Mouse (Mus musculus) liver, embryonic 14.5 days (tissue): ENCODE measurements around the gene Ankrd60. TPM values are rescaled to one million over a fixed set of nuclear protein-coding genes. Genes with fewer than 3 reads are reported as not detected.

Experiments used
- ATAC-seq: fragments of 200-750 bp; cut with Nextera tagmentation; 2 replicates; pipeline ENCODE4 v1.8.0; 2017; ENCODE audit warnings: moderate number of reproducible peaks, mild to moderate bottlenecking, moderate library complexity; ENCODE audit not compliant: insufficient read depth
- DNase-seq, 3 experiments: peaks; one replicate each; pipeline ENCODE4 v3.0.0-alpha.2; 2012 to 2013; ENCODE audit warnings: low read depth in 3 of 3, low spot score in 3 of 3
- H3K27ac ChIP-seq: fragments of 300-500 bp; sonication (generic); 2 replicates; pipeline ENCODE4 v1.5.1; 2014; ENCODE audit warnings: moderate library complexity, mild to moderate bottlenecking, control low read depth, inconsistent platforms
- H3K27me3 ChIP-seq: fragments of 300-500 bp; sonication (generic); 2 replicates; pipeline ENCODE4 v1.6.1; 2014; ENCODE audit warnings: mild to moderate bottlenecking, low read length, moderate library complexity; ENCODE audit not compliant: control insufficient read depth, insufficient read depth
- H3K36me3 ChIP-seq: fragments of 300-500 bp; sonication (generic); replicated peaks from 2 replicates; pipeline ENCODE4 v1.6.1; 2014; ENCODE audit warnings: low read depth; ENCODE audit not compliant: control insufficient read depth, insufficient read depth
- H3K4me1 ChIP-seq, 2 experiments: fragments of 200-500 bp in 1 of 2; fragments of 300-500 bp in 1 of 2; sonication (generic) in 1 of 2; replicated peaks; 2 replicates each; pipeline ENCODE4 v1.6.1; 2012 to 2014; ENCODE audit warnings: antibody characterized with exemption in 1 of 2, inconsistent platforms in 1 of 2, low read length in 1 of 2; ENCODE audit not compliant: control insufficient read depth in 2 of 2, insufficient read depth in 2 of 2
- H3K4me2 ChIP-seq: fragments of 300-500 bp; sonication (generic); 2 replicates; pipeline ENCODE4 v1.6.1; 2014; ENCODE audit warnings: low read depth, mild to moderate bottlenecking, control low read depth, moderate library complexity
- H3K4me3 ChIP-seq, 2 experiments: fragments of 200-500 bp in 1 of 2; fragments of 300-500 bp in 1 of 2; sonication (generic) in 1 of 2; 2 replicates each; pipeline ENCODE4 v1.5.1; 2012 to 2014; ENCODE audit warnings: low read depth in 2 of 2, low read length in 2 of 2, mild to moderate bottlenecking in 2 of 2, control low read depth in 1 of 2, inconsistent platforms in 1 of 2, moderate library complexity in 1 of 2; ENCODE audit not compliant: insufficient read depth in 1 of 2
- H3K9ac ChIP-seq: fragments of 300-500 bp; sonication (generic); replicated peaks from 2 replicates; pipeline ENCODE4 v1.6.1; 2014; ENCODE audit warnings: mild to moderate bottlenecking, control low read depth, moderate library complexity
- H3K9me3 ChIP-seq: fragments of 300-500 bp; sonication (generic); 2 replicates; pipeline ENCODE4 v1.6.1; 2016; ENCODE audit warnings: low read length, mixed read lengths; ENCODE audit not compliant: control insufficient read depth
- CTCF ChIP-seq: IDR thresholded peaks from 2 replicates; pipeline ENCODE4 v1.5.1; 2016; ENCODE audit warnings: antibody characterized with exemption, low read depth, control low read depth
- EP300 ChIP-seq: IDR thresholded peaks from 2 replicates; pipeline ENCODE4 v1.6.1; 2016; ENCODE audit warnings: antibody characterized with exemption, low read depth
- WGBS: fragments of 180-500 bp; shearing (Covaris S2); extraction: QIAGEN DNeasy Blood & Tissue Kit; methylation state at CpG from one replicate; pipeline ENCODE4 v1.1.7; 2014; ENCODE audit not compliant: insufficient replicate concordance; 5-methylcytosine and 5-hydroxymethylcytosine counted together
- polyA plus RNA-seq, 2 experiments: library from polyadenylated mRNA; depleted of rRNA in 1 of 2; stranded (reverse) in 1 of 2; unstranded in 1 of 2; fragments of >200 nt; fragmentation: Nextera tagmentation in 1 of 2; extraction: Ambion mirVana in 1 of 2; gene quantifications; 2 replicates each; pipeline versions ENCODE4 v1.2.1 to v1.2.3; 2012 to 2014

Gene Ankrd60
- polyA plus RNA-seq, 2 experiments = not detected

DNA sequence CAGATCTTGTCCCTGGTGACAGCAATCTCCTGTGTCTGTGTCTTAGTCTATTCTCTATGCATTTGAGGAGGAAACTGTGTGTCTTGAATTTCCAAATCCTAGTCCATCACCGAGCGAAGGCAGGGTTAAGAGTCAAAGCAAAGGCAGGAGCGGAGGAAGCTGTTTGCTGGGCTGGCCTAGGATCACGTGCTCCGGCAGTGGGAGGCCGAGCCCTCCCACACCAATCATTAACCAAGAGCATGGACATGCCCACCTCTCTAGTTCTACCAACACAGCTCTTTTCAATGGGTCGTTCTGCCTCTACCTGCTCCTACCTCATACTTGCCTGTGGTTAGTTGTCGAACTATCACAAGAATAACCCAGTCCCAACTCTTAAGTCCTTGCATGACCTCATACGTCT lies 42.3 kb downstream of the Ankrd60 start:
- Histone ChIP-seq H3K4me1 (no peaks in the 10 kb centered on the region), H3K27me3 (no peaks in the 10 kb centered on the region), H3K9ac (no peak overlapping the region), H3K36me3 (no peaks in the 10 kb centered on the region), H3K27ac (no peak overlapping the region), H3K9me3 (no peaks in the 10 kb centered on the region), H3K4me2 (no peak overlapping the region), H3K4me3 (no peak overlapping the region)
- ATAC-seq (no peak), DNase-seq (no peak)
- WGBS = 70% methylated on average over 9 of the region's 9 CpGs
- TF ChIP-seq EP300 (no peak), CTCF (no peak)

DNA sequence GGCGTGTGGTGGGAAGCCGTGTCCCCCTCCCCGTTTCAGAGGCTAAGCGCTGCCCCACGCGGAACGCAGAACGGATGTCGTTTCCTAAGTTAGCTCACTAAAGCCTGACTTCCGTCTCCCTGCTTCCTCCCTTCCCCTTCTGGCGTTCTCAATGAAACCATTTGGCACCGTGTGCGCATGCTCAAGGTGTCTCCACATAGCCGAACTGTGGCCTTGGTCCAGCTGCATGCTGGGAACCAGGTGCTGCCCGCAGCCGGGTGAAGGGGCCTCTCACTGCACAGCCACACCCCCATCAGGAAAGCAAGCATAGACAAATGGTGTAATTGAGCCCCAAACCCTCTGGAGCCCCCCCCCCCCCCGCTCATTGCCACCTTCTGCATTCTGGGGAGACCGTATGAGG lies 42.8 kb downstream of the Ankrd60 start:
- no peak for DNase-seq
- H3K4me3 ChIP-seq = no peak overlapping the region
- H3K27me3 ChIP-seq = no peaks in the 10 kb centered on the region
- no peaks in the 10 kb centered on the region for H3K9me3 ChIP-seq
- no peak overlapping the region for H3K4me2 ChIP-seq
- WGBS = 72% methylated on average over 18 of the region's 18 CpGs
- no peak for TF ChIP-seq EP300
- no peak for TF ChIP-seq CTCF
- H3K27ac ChIP-seq = no peak overlapping the region
- no peaks in the 10 kb centered on the region for H3K4me1 ChIP-seq
- no peak for ATAC-seq
- H3K9ac ChIP-seq = no peak overlapping the region
- no peaks in the 10 kb centered on the region for H3K36me3 ChIP-seq

GRCm38 (mm10) chr2:173534581-173534980 lies 43.6 kb downstream of the Ankrd60 start:
- no peak overlapping the region for H3K27ac ChIP-seq
- ATAC-seq (no peak), DNase-seq (no peak)
- H3K27me3 ChIP-seq = no peaks in the 10 kb centered on the region
- no peak overlapping the region for H3K9ac ChIP-seq
- H3K9me3 ChIP-seq = no peaks in the 10 kb centered on the region
- no peaks in the 10 kb centered on the region for H3K36me3 ChIP-seq
- no peak overlapping the region for H3K4me3 ChIP-seq
- H3K4me2 ChIP-seq = no peak overlapping the region
- WGBS = 29% methylated on average over 7 of the region's 7 CpGs
- no peaks in the 10 kb centered on the region for H3K4me1 ChIP-seq
- no peak for TF ChIP-seq CTCF
- TF ChIP-seq EP300 = no peak

GRCm38 (mm10) chr2:173532711-173533462 lies 45.3 kb downstream of the Ankrd60 start:
- no peak overlapping the region for H3K27ac ChIP-seq
- H3K27me3 ChIP-seq = no peaks in the 10 kb centered on the region
- H3K9me3 ChIP-seq = no peaks in the 10 kb centered on the region
- no peak for DNase-seq
- no peak overlapping the region for H3K4me2 ChIP-seq
- TF ChIP-seq CTCF = no peak
- TF ChIP-seq EP300 = no peak
- WGBS = 57% methylated on average over 15 of the region's 15 CpGs
- H3K4me1 ChIP-seq = no peaks in the 10 kb centered on the region
- no peak overlapping the region for H3K4me3 ChIP-seq
- H3K36me3 ChIP-seq = no peaks in the 10 kb centered on the region
- ATAC-seq = no peak
- no peak overlapping the region for H3K9ac ChIP-seq

DNA sequence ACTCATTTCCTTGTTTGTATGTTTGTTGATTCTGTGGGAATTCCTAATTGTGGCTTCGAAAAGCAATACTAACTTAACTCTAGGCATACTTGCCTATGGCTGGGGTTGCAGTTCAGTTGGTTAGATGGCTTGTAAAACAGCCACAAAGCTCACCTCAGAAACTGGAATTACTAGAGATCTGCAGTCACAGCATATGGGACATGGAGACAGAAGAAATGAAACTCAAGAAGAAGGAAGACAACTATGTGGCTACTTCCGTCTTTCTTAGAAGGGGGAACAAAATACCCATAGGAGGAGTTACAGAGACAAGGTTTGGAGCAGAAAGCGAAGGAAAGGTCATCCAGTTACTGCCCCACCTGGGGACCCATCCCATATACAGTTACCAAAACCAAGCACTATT lies 49.7 kb downstream of the Ankrd60 start:
- DNase-seq = no peak
- H3K27ac ChIP-seq = no peak overlapping the region
- TF ChIP-seq CTCF (no peak), EP300 (no peak)
- H3K27me3 ChIP-seq = no peaks in the 10 kb centered on the region
- H3K4me3 ChIP-seq = no peak overlapping the region
- H3K4me1 ChIP-seq = no peaks in the 10 kb centered on the region
- WGBS = 55% methylated on average over 3 of the region's 3 CpGs
- no peaks in the 10 kb centered on the region for H3K36me3 ChIP-seq
- no peak overlapping the region for H3K4me2 ChIP-seq
- no peaks in the 10 kb centered on the region for H3K9me3 ChIP-seq
- no peak for ATAC-seq
- no peak overlapping the region for H3K9ac ChIP-seq
